Mouse (Mus musculus) heart, embryonic 16.5 days (tissue): ENCODE data around the gene Foxp1. TPM values are rescaled to one million over a fixed set of nuclear protein-coding genes. Genes with fewer than 3 reads are reported as not detected.
A peak's percentile ranks its signal among the peaks of the same experiment; 100 is the strongest.

Experiments used
- ATAC-seq: fragments of 200-750 bp; cut with Nextera tagmentation; replicated peaks from 2 replicates; pipeline ENCODE4 v1.8.0; 2017; ENCODE audit warnings: moderate number of reproducible peaks; ENCODE audit not compliant: insufficient read depth, low FRiP score; ENCODE audit errors: extremely low read depth
- H3K27ac ChIP-seq: fragments of 300-500 bp; sonication (generic); 2 replicates; pipeline ENCODE4 v1.5.1; 2014; ENCODE audit warnings: mild to moderate bottlenecking, low read length, control low read depth, moderate library complexity
- H3K27me3 ChIP-seq: fragments of 300-500 bp; sonication (generic); 2 replicates; pipeline ENCODE4 v1.6.1; 2014; ENCODE audit warnings: low read length, mixed read lengths; ENCODE audit not compliant: control insufficient read depth, insufficient read depth
- H3K36me3 ChIP-seq: fragments of 300-500 bp; sonication (generic); 2 replicates; pipeline ENCODE4 v1.6.1; 2014; ENCODE audit not compliant: control insufficient read depth, insufficient read depth
- H3K4me1 ChIP-seq: fragments of 300-500 bp; sonication (generic); 2 replicates; pipeline ENCODE4 v1.6.1; 2014; ENCODE audit warnings: low read length, mixed read lengths; ENCODE audit not compliant: control insufficient read depth, insufficient read depth
- H3K4me2 ChIP-seq: fragments of 300-500 bp; sonication (generic); 2 replicates; pipeline ENCODE4 v1.6.1; 2014; ENCODE audit warnings: low read depth, mild to moderate bottlenecking, control low read depth, low read length
- H3K4me3 ChIP-seq: fragments of 300-500 bp; sonication (generic); 2 replicates; pipeline ENCODE4 v1.5.1; 2014; ENCODE audit warnings: mild to moderate bottlenecking, control low read depth, low read length
- H3K9ac ChIP-seq: fragments of 300-500 bp; sonication (generic); 2 replicates; pipeline ENCODE4 v1.6.1; 2014; ENCODE audit warnings: low read length, control low read depth
- H3K9me3 ChIP-seq: fragments of 300-500 bp; sonication (generic); replicated peaks from 2 replicates; pipeline ENCODE4 v1.6.1; 2016; ENCODE audit warnings: low read length; ENCODE audit not compliant: control insufficient read depth
- WGBS: fragments of 180-500 bp; shearing (Covaris S2); extraction: QIAGEN DNeasy Blood & Tissue Kit; methylation state at CpG from one replicate; pipeline ENCODE4 v1.1.7; 2014; 5-methylcytosine and 5-hydroxymethylcytosine counted together
- polyA plus RNA-seq: library from polyadenylated mRNA; unstranded; fragments of >200 nt; fragmentation: Nextera tagmentation; extraction: Ambion mirVana; gene quantifications from 2 replicates; pipeline ENCODE4 v1.2.1, GENCODE M21; 2015

Gene Foxp1
- polyA plus RNA-seq, 1 experiment from 2014 or later, result 59.0 TPM

DNA sequence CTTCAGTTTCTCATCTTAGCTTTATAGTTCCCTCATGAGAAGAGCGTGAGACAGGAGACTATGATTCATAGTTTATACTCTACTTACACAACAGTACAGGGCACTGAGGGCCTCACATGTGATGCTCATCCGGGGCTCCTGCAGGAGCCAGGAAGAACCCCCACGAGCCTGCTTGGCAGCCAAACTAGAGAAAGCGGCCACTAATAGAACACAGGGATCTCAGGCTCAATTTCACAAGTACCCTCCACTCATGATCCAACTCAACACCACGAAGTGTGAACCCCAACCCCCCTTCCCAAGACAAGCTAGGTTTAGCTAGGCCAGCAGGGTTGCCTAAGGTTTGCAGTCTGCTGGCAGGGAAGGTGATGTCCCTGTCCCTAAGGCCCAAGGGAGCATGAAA, 79.1 kb downstream of the Foxp1 start:
- WGBS, result 56% methylated on average over 5 of the region's 5 CpGs
- Histone ChIP-seq H3K27me3 (no peaks in the 10 kb centered on the region), H3K4me3 (no peak overlapping the region), H3K36me3 (peaks cover 5% of the 10 kb centered on the region), H3K9ac (no peak overlapping the region), H3K27ac (no peak overlapping the region), H3K4me2 (no peak overlapping the region), H3K9me3 (no peaks in the 10 kb centered on the region), H3K4me1 (peaks cover 26% of the 10 kb centered on the region)
- no peak for ATAC-seq

GRCm38 (mm10) chr6:99441100-99441499, 81.4 kb downstream of the Foxp1 start:
- Histone ChIP-seq H3K9me3 (no peaks in the 10 kb centered on the region), H3K4me3 (no peak overlapping the region), H3K27me3 (no peaks in the 10 kb centered on the region), H3K9ac (no peak overlapping the region), H3K27ac (no peak overlapping the region), H3K36me3 (no peaks in the 10 kb centered on the region), H3K4me2 (no peak overlapping the region), H3K4me1 (peaks cover 24% of the 10 kb centered on the region)
- no peak for ATAC-seq
- WGBS, result 70% methylated on average over 7 of the region's 7 CpGs

- no peak for ATAC-seq
- no peak overlapping the region for H3K4me3 ChIP-seq
- 92% methylated on average over 2 of the region's 2 CpGs for WGBS
- H3K36me3 ChIP-seq, result no peaks in the 10 kb centered on the region
- H3K4me2 ChIP-seq, result no peak overlapping the region
- H3K27ac ChIP-seq, result peak overlapping the region; percentile 74
- no peaks in the 10 kb centered on the region for H3K9me3 ChIP-seq
- H3K9ac ChIP-seq, result no peak overlapping the region
- H3K4me1 ChIP-seq, result peaks cover 24% of the 10 kb centered on the region
- H3K27me3 ChIP-seq, result no peaks in the 10 kb centered on the region
Observed at GRCm38 (mm10) chr6:99440606-99441005, 81.9 kb downstream of the Foxp1 start.

GRCm38 (mm10) chr6:99439878-99440361, 82.6 kb downstream of the Foxp1 start:
- H3K27ac ChIP-seq, result peak overlapping the region; percentile 74
- H3K9ac ChIP-seq, result peak overlapping the region; percentile 51
- ATAC-seq, result peak; percentile 71
- H3K4me2 ChIP-seq, result peak overlapping the region; percentile 43
- H3K36me3 ChIP-seq, result peaks cover 2% of the 10 kb centered on the region; the same call in 1 of the 2 replicates
- H3K27me3 ChIP-seq, result no peaks in the 10 kb centered on the region
- no peak overlapping the region for H3K4me3 ChIP-seq
- peaks cover 24% of the 10 kb centered on the region for H3K4me1 ChIP-seq
- 14% methylated on average over 9 of the region's 9 CpGs for WGBS
- no peaks in the 10 kb centered on the region for H3K9me3 ChIP-seq

DNA sequence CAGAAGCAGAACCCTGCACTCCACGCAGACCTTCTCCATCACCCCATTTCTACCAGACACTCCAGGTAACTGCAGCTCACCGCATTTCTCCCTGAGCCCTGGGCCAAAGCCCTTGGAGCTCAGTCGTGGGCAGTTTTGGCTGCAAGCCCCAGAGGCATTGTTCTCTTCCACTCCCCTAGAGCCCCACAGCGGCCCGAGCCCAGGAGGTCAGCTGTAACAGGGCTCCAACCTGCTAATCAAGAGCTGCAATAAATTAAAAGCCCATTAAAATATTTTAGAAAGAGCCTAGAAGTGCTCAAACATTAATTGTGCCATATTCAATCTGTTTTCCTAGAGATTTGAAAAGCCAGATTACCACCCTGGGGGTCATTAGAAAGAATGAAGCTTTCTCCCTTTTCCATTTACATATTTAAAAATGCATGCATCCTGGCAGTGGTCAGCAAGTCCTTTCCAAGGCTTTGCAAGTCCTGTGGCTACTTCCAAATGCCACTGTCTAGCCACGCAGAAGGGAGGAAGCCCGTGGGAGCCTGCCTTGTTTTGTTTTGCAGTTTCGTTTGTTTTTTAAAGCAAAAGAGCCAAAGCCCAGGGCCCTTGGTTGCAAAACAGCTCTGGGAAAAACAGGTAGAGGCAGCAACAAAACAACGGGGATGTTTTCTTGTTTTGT, 83.2 kb downstream of the Foxp1 start:
- Histone ChIP-seq H3K9ac (peak overlapping the region; percentile 51), H3K4me1 (peaks cover 24% of the 10 kb centered on the region), H3K27me3 (no peaks in the 10 kb centered on the region), H3K9me3 (no peaks in the 10 kb centered on the region), H3K36me3 (peaks cover 7% of the 10 kb centered on the region), H3K27ac (peak overlapping the region; percentile 74), H3K4me3 (no peak overlapping the region), H3K4me2 (peak overlapping the region; percentile 43)
- 33% methylated on average over 9 of the region's 9 CpGs for WGBS
- no peak for ATAC-seq

GRCm38 (mm10) chr6:99436371-99436770, 86.2 kb downstream of the Foxp1 start:
- no peaks in the 10 kb centered on the region for H3K9me3 ChIP-seq
- no peak overlapping the region for H3K27ac ChIP-seq
- WGBS, result 69% methylated on average over 6 of the region's 6 CpGs
- H3K9ac ChIP-seq, result no peak overlapping the region
- no peak overlapping the region for H3K4me3 ChIP-seq
- H3K4me1 ChIP-seq, result peaks cover 24% of the 10 kb centered on the region
- no peaks in the 10 kb centered on the region for H3K27me3 ChIP-seq
- ATAC-seq, result no peak
- H3K36me3 ChIP-seq, result peaks cover 13% of the 10 kb centered on the region
- no peak overlapping the region for H3K4me2 ChIP-seq

GRCm38 (mm10) chr6:99435140-99435539, 87.4 kb downstream of the Foxp1 start:
- no peak overlapping the region for H3K27ac ChIP-seq
- H3K4me3 ChIP-seq, result no peak overlapping the region
- peaks cover 14% of the 10 kb centered on the region for H3K4me1 ChIP-seq
- WGBS, result 93% methylated on average over 10 of the region's 10 CpGs
- H3K9ac ChIP-seq, result no peak overlapping the region
- no peaks in the 10 kb centered on the region for H3K27me3 ChIP-seq
- no peak overlapping the region for H3K4me2 ChIP-seq
- ATAC-seq, result no peak
- H3K36me3 ChIP-seq, result peaks cover 13% of the 10 kb centered on the region
- no peaks in the 10 kb centered on the region for H3K9me3 ChIP-seq

DNA sequence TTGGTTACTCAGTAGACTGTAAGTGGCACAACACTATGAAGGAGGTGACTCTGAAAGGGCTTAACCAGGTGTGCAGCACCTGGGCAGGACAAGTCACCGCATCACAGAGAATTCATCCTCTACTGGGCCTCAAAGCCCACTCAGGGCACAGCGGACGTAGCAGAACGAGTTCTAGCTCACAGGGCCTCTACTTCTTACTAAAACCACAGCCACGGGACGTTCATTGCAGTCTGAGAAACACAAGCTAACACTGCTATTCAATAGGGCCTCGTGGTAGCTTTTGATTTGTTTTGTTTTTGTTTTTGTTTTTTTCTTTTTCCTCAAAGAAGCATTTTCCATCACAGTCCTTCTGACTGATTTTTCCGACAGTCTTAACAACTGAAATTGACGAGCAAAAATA, 89.5 kb downstream of the Foxp1 start:
- no peak overlapping the region for H3K9ac ChIP-seq
- WGBS, result 86% methylated on average over 9 of the region's 9 CpGs
- H3K36me3 ChIP-seq, result peaks cover 13% of the 10 kb centered on the region
- no peak overlapping the region for H3K27ac ChIP-seq
- H3K4me1 ChIP-seq, result 0 out of 2 replicates have a peak, but pooled peaks cover 3% of the 10 kb centered on the region
- ATAC-seq, result no peak
- no peaks in the 10 kb centered on the region for H3K9me3 ChIP-seq
- H3K27me3 ChIP-seq, result no peaks in the 10 kb centered on the region
- H3K4me3 ChIP-seq, result no peak overlapping the region
- H3K4me2 ChIP-seq, result no peak overlapping the region

DNA sequence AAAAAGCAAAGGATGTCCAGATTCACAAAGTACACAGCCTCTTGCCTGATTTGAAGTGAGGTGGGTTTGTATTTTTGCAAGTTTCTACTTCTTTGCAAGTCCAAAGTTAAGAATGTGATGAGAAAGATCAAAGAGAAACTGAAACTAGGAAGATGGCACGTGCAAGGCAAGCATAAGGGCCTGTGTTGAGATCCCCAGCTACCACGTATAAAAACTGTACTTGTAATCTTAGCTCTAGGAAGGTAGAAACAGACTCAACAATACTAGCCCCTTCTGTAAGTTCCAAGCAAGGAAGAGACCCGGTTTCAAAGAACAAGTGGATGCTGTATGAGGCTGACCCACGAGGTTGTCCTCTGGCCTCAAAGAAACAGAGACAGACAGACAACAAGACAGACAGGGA, 90.6 kb downstream of the Foxp1 start:
- WGBS, result 68% methylated on average over 4 of the region's 4 CpGs
- ATAC-seq, result no peak
- Histone ChIP-seq H3K9ac (no peak overlapping the region), H3K9me3 (no peaks in the 10 kb centered on the region), H3K4me3 (no peak overlapping the region), H3K36me3 (peaks cover 13% of the 10 kb centered on the region), H3K4me1 (peaks cover 5% of the 10 kb centered on the region; the same call in 1 of the 2 replicates), H3K27ac (no peak overlapping the region; the same call in 1 of the 2 replicates), H3K4me2 (no peak overlapping the region), H3K27me3 (no peaks in the 10 kb centered on the region)
